Mouse (Mus musculus) thymus, adult 2 months (tissue): ENCODE results near the gene Rundc3a.
"Not testable (repeated sequence)": the region's sequence is repeated elsewhere in the genome, so short reads cannot be mapped to it uniquely, and the experiment has no call there.

ENCODE experiments used
- CTCF ChIP-seq: fragments of 200-500 bp; IDR thresholded peaks from 2 replicates; pipeline ENCODE4 v1.5.1; 2012; ENCODE audit warnings: mild to moderate bottlenecking, control low read depth, low read length, moderate library complexity, borderline replicate concordance; ENCODE audit not compliant: control insufficient read depth, poor library complexity, insufficient read depth; ENCODE audit errors: extremely low read depth
- POLR2A ChIP-seq: fragments of 200-500 bp; IDR thresholded peaks from 2 replicates; pipeline ENCODE4 v1.6.1; 2012; ENCODE audit warnings: mild to moderate bottlenecking, low read length, control low read depth, moderate library complexity; ENCODE audit not compliant: control insufficient read depth, poor library complexity, insufficient read depth; ENCODE audit errors: extremely low read depth

- TF ChIP-seq CTCF, POLR2A: not testable (repeated sequence)
Observed at GRCm38 (mm10) chr11:102366103-102366502, 27.1 kb upstream of the Rundc3a start, which contains the start of gene Slc4a1.
